Mouse (Mus musculus) MEL (cell line): ENCODE data around the gene Chrdl2. TPM values are rescaled to one million over a fixed set of nuclear protein-coding genes. Genes with fewer than 3 reads are reported as not detected.

Experiments
- DNase-seq: peaks from one replicate; pipeline ENCODE4 v3.0.0; 2011; ENCODE audit warnings: low read depth, low spot score
- H3K27ac ChIP-seq: 2 replicates; pipeline ENCODE4 v1.5.1; 2012; ENCODE audit warnings: low read depth, mild to moderate bottlenecking, control low read depth, low read length, moderate library complexity; ENCODE audit not compliant: control insufficient read depth
- H3K27me3 ChIP-seq, 2 experiments: fragments of 150-350 bp in 1 of 2; sonication (generic) in 1 of 2; 2 replicates each; pipeline ENCODE4 v1.6.1; 2012; ENCODE audit warnings: low read length in 2 of 2, mild to moderate bottlenecking in 2 of 2, improper control_type of control experiment in 1 of 2, moderate library complexity in 1 of 2; ENCODE audit not compliant: insufficient read depth in 2 of 2, control insufficient read depth in 1 of 2
- H3K36me3 ChIP-seq, 2 experiments: 2 replicates each; pipeline ENCODE4 v1.6.1; 2012 to 2014; ENCODE audit warnings: low read length in 2 of 2, improper control_type of control experiment in 1 of 2, inconsistent platforms in 1 of 2, mild to moderate bottlenecking in 1 of 2; ENCODE audit not compliant: insufficient read depth in 2 of 2, control insufficient read depth in 1 of 2
- H3K4me1 ChIP-seq, 2 experiments: fragments of 150-350 bp in 1 of 2; sonication (generic) in 1 of 2; 2 replicates each; pipeline ENCODE4 v1.6.1; 2012; ENCODE audit warnings: low read length in 2 of 2, improper control_type of control experiment in 1 of 2, mild to moderate bottlenecking in 1 of 2; ENCODE audit not compliant: insufficient read depth in 2 of 2, control insufficient read depth in 1 of 2
- H3K4me3 ChIP-seq, 2 experiments: fragments of 150-350 bp in 1 of 2; sonication (generic) in 1 of 2; 2 replicates each; pipeline ENCODE4 v1.5.1; 2012; ENCODE audit warnings: low read depth in 2 of 2, low read length in 2 of 2, mild to moderate bottlenecking in 2 of 2, moderate library complexity in 2 of 2, control low read depth in 1 of 2, improper control_type of control experiment in 1 of 2; ENCODE audit not compliant: control insufficient read depth in 1 of 2, insufficient read depth in 1 of 2
- H3K79me2 ChIP-seq: 2 replicates; pipeline ENCODE4 v1.6.1; 2012; ENCODE audit warnings: mild to moderate bottlenecking, low read length, moderate library complexity; ENCODE audit not compliant: control insufficient read depth, poor library complexity, insufficient read depth
- H3K9ac ChIP-seq: 2 replicates; pipeline ENCODE4 v1.6.1; 2012; ENCODE audit warnings: low read depth, mild to moderate bottlenecking, control low read depth, low read length, moderate library complexity; ENCODE audit not compliant: control insufficient read depth, poor library complexity, severe bottlenecking
- H3K9me3 ChIP-seq: fragments of 150-350 bp; sonication (generic); replicated peaks from 2 replicates; pipeline ENCODE4 v1.6.1; 2012; ENCODE audit warnings: mild to moderate bottlenecking, low read length, improper control_type of control experiment, moderate library complexity; ENCODE audit not compliant: insufficient read depth
- BHLHE40 ChIP-seq: IDR thresholded peaks from 2 replicates; pipeline ENCODE4 v1.6.1; 2012; ENCODE audit warnings: low read depth, mild to moderate bottlenecking, inconsistent platforms, low read length, improper control_type of control experiment, borderline replicate concordance
- CHD1 ChIP-seq: IDR thresholded peaks from 2 replicates; pipeline ENCODE4 v1.6.1; 2012; ENCODE audit warnings: low read depth, mild to moderate bottlenecking, inconsistent platforms, low read length, improper control_type of control experiment
- CHD2 ChIP-seq: IDR thresholded peaks from 2 replicates; pipeline ENCODE4 v1.6.1; 2011; ENCODE audit warnings: low read length, improper control_type of control experiment
- CTCF ChIP-seq, 3 experiments: IDR thresholded peaks in 2 of 3; conservative IDR thresholded peaks in 1 of 3; 2 replicates each; pipeline ENCODE4 v1.5.1; 2011 to 2012; ENCODE audit warnings: low read length in 3 of 3, low read depth in 2 of 3, mild to moderate bottlenecking in 2 of 3, improper control_type of control experiment in 1 of 3, inconsistent platforms in 1 of 3, mixed read lengths in 1 of 3, moderate library complexity in 1 of 3; ENCODE audit not compliant: control insufficient read depth in 1 of 3, insufficient read depth in 1 of 3, poor library complexity in 1 of 3, severe bottlenecking in 1 of 3
- E2F4 ChIP-seq: IDR thresholded peaks from 2 replicates; pipeline ENCODE4 v1.6.1; 2011; ENCODE audit warnings: low read depth, low read length, improper control_type of control experiment, borderline replicate concordance
- ELF1 ChIP-seq: IDR thresholded peaks from 2 replicates; pipeline ENCODE4 v1.6.1; 2014; ENCODE audit warnings: low read depth, mild to moderate bottlenecking, inconsistent platforms, low read length, improper control_type of control experiment, moderate library complexity
- EP300 ChIP-seq, 2 experiments: IDR thresholded peaks; 2 replicates each; pipeline ENCODE4 v1.6.1; 2011; ENCODE audit warnings: improper control_type of control experiment in 2 of 2, low read length in 2 of 2, low read depth in 1 of 2, mild to moderate bottlenecking in 1 of 2
- ETS1 ChIP-seq: IDR thresholded peaks from 2 replicates; pipeline ENCODE4 v1.6.1; 2012; ENCODE audit warnings: low read depth, mild to moderate bottlenecking, inconsistent platforms, low read length, improper control_type of control experiment, moderate library complexity
- GABPA ChIP-seq: IDR thresholded peaks from 2 replicates; pipeline ENCODE4 v1.6.1; 2012; ENCODE audit warnings: low read depth, mild to moderate bottlenecking, inconsistent platforms, low read length, improper control_type of control experiment, moderate library complexity
- HCFC1 ChIP-seq: IDR thresholded peaks from 2 replicates; pipeline ENCODE4 v1.6.1; 2012; ENCODE audit warnings: low read depth, mild to moderate bottlenecking, inconsistent platforms, low read length, improper control_type of control experiment, moderate library complexity
- JUND ChIP-seq: IDR thresholded peaks from 2 replicates; pipeline ENCODE4 v1.6.1; 2011; ENCODE audit warnings: low read depth, mild to moderate bottlenecking, improper control_type of control experiment, low read length
- KAT2A ChIP-seq: conservative IDR thresholded peaks from 2 replicates; pipeline ENCODE4 v1.6.1; 2012; ENCODE audit warnings: low read depth, low read length, improper control_type of control experiment, inconsistent platforms
- MAFK ChIP-seq: IDR thresholded peaks from 2 replicates; pipeline ENCODE4 v1.6.1; 2011; ENCODE audit warnings: low read depth, mild to moderate bottlenecking, low read length, improper control_type of control experiment, borderline replicate concordance
- MAX ChIP-seq: IDR thresholded peaks from 2 replicates; pipeline ENCODE4 v1.6.1; 2011; ENCODE audit warnings: low read length, improper control_type of control experiment
- MAZ ChIP-seq: IDR thresholded peaks from 2 replicates; pipeline ENCODE4 v1.6.1; 2012; ENCODE audit warnings: low read depth, mild to moderate bottlenecking, inconsistent platforms, low read length, improper control_type of control experiment
- MXI1 ChIP-seq: IDR thresholded peaks from 2 replicates; pipeline ENCODE4 v1.6.1; 2011; ENCODE audit warnings: mild to moderate bottlenecking, low read depth, low read length, improper control_type of control experiment
- MYB ChIP-seq: IDR thresholded peaks from 2 replicates; pipeline ENCODE4 v1.6.1; 2011; ENCODE audit warnings: mild to moderate bottlenecking, low read depth, low read length, improper control_type of control experiment
- MYC ChIP-seq: IDR thresholded peaks from 2 replicates; pipeline ENCODE4 v1.6.1; 2011; ENCODE audit warnings: low read depth, mild to moderate bottlenecking, low read length, improper control_type of control experiment, moderate library complexity
- NELFE ChIP-seq: IDR thresholded peaks from 2 replicates; pipeline ENCODE4 v1.6.1; 2011; ENCODE audit warnings: low read depth, low read length, improper control_type of control experiment
- NRF1 ChIP-seq: IDR thresholded peaks from 2 replicates; pipeline ENCODE4 v1.6.1; 2014; ENCODE audit warnings: low read depth, mild to moderate bottlenecking, inconsistent platforms, low read length, improper control_type of control experiment, moderate library complexity; ENCODE audit not compliant: poor library complexity, insufficient read depth, severe bottlenecking
- POLR2A ChIP-seq, 2 experiments: IDR thresholded peaks; 2 replicates each; pipeline ENCODE4 v1.6.1; 2011 to 2012; ENCODE audit warnings: low read length in 2 of 2, mild to moderate bottlenecking in 2 of 2, control low read depth in 1 of 2, improper control_type of control experiment in 1 of 2, low read depth in 1 of 2, moderate library complexity in 1 of 2; ENCODE audit not compliant: control insufficient read depth in 1 of 2, insufficient read depth in 1 of 2, poor library complexity in 1 of 2
- POLR2AphosphoS2 ChIP-seq: IDR thresholded peaks from 2 replicates; pipeline ENCODE4 v1.6.1; 2011; ENCODE audit warnings: low read length, improper control_type of control experiment
- RAD21 ChIP-seq: IDR thresholded peaks from 2 replicates; pipeline ENCODE4 v1.6.1; 2011; ENCODE audit warnings: mild to moderate bottlenecking, low read depth, low read length, improper control_type of control experiment
- RCOR1 ChIP-seq: IDR thresholded peaks from 2 replicates; pipeline ENCODE4 v1.6.1; 2012; ENCODE audit warnings: low read depth, mild to moderate bottlenecking, inconsistent platforms, low read length, improper control_type of control experiment
- SIN3A ChIP-seq: IDR thresholded peaks from 2 replicates; pipeline ENCODE4 v1.6.1; 2012; ENCODE audit warnings: low read length, improper control_type of control experiment, inconsistent platforms
- SMC3 ChIP-seq: IDR thresholded peaks from 2 replicates; pipeline ENCODE4 v1.6.1; 2011; ENCODE audit warnings: low read depth, low read length, improper control_type of control experiment
- TBP ChIP-seq: IDR thresholded peaks from 2 replicates; pipeline ENCODE4 v1.8.0; 2011; ENCODE audit warnings: low read depth, low read length, improper control_type of control experiment
- TCF12 ChIP-seq: IDR thresholded peaks from 2 replicates; pipeline ENCODE4 v1.6.1; 2014; ENCODE audit warnings: low read depth, mild to moderate bottlenecking, inconsistent platforms, low read length, improper control_type of control experiment, moderate library complexity
- UBTF ChIP-seq: IDR thresholded peaks from 2 replicates; pipeline ENCODE4 v1.6.1; 2012; ENCODE audit warnings: low read depth, mild to moderate bottlenecking, inconsistent platforms, low read length, improper control_type of control experiment, moderate library complexity, borderline replicate concordance; ENCODE audit not compliant: insufficient read depth
- USF1 ChIP-seq: IDR thresholded peaks from 2 replicates; pipeline ENCODE4 v1.6.1; 2014; ENCODE audit warnings: low read depth, mild to moderate bottlenecking, inconsistent platforms, low read length, improper control_type of control experiment, moderate library complexity
- USF2 ChIP-seq, 2 experiments: IDR thresholded peaks; 2 replicates each; pipeline ENCODE4 v1.6.1; 2011 to 2012; ENCODE audit warnings: improper control_type of control experiment in 2 of 2, low read length in 2 of 2, borderline replicate concordance in 1 of 2, inconsistent platforms in 1 of 2, low read depth in 1 of 2, mild to moderate bottlenecking in 1 of 2; ENCODE audit not compliant: insufficient read depth in 1 of 2
- ZC3H11A ChIP-seq: IDR thresholded peaks from 2 replicates; pipeline ENCODE4 v1.6.1; 2012; ENCODE audit warnings: low read depth, mild to moderate bottlenecking, inconsistent platforms, low read length, improper control_type of control experiment
- ZKSCAN1 ChIP-seq: IDR thresholded peaks from 2 replicates; pipeline ENCODE4 v1.6.1; 2012; ENCODE audit warnings: low read depth, mild to moderate bottlenecking, inconsistent platforms, low read length, improper control_type of control experiment, moderate library complexity
- ZMIZ1 ChIP-seq: IDR thresholded peaks from 2 replicates; pipeline ENCODE4 v1.6.1; 2012; ENCODE audit warnings: low read depth, mild to moderate bottlenecking, inconsistent platforms, low read length, improper control_type of control experiment, moderate library complexity
- ZNF384 ChIP-seq: IDR thresholded peaks from 2 replicates; pipeline ENCODE4 v1.6.1; 2012; ENCODE audit warnings: low read depth, mild to moderate bottlenecking, inconsistent platforms, low read length, improper control_type of control experiment
- polyA plus RNA-seq, 2 experiments: library from polyadenylated mRNA; stranded (reverse) in 1 of 2; unstranded in 1 of 2; fragments of >175 nt in 1 of 2; fragments of >200 nt in 1 of 2; gene quantifications; 2 replicates each; pipeline versions ENCODE4 v1.2.1 to v1.2.4; 2012; ENCODE audit warnings: low replicate concordance in 2 of 2, low read depth in 1 of 2; ENCODE audit not compliant: insufficient read length in 2 of 2, insufficient read depth in 1 of 2, missing spikeins in 1 of 2
- total RNA-seq: library from RNA; depleted of rRNA; stranded (reverse); fragments of 300-350 nt; gene quantifications from 2 replicates; pipeline ENCODE4 v1.2.3, GENCODE M21; 2012

Chrdl2 gene
- total and polyA plus RNA-seq, 3 experiments = 0.08 TPM; not detected in 2

- peaks cover 0 to 10% of the 10 kb centered on the region in 2 experiments; a peak in 2 of 4 replicates for H3K36me3 ChIP-seq
- H3K27me3 ChIP-seq = no peaks in the 10 kb centered on the region
- H3K27ac ChIP-seq = peak overlapping the region; percentile 90
- H3K79me2 ChIP-seq = no peaks in the 10 kb centered on the region; the same call in 1 of the 2 replicates
- peaks cover 5 to 27% of the 10 kb centered on the region in 2 experiments for H3K4me1 ChIP-seq
- H3K9ac ChIP-seq = peak overlapping the region; percentile 70
- H3K4me3 ChIP-seq = peak overlapping the region; percentile 66 to 74
- peak; percentile 97 for DNase-seq
- no peaks in the 10 kb centered on the region for H3K9me3 ChIP-seq
- TF ChIP-seq JUND (0 out of 2 replicates have a peak, but pooled peaks have one; percentile 42), TBP (peak; percentile 89), ZNF384 (no peak), MXI1 (peak; percentile 58; the same call in 1 of the 2 replicates), POLR2AphosphoS2 (no peak), CHD1 (no peak), GABPA (no peak), SIN3A (peak; percentile 84), SMC3 (peak; percentile 44; the same call in 1 of the 2 replicates), CHD2 (no peak), ZMIZ1 (no peak), ZC3H11A (no peak), MAFK (no peak), USF1 (no peak), EP300 (IDR thresholded peaks at IDR 0.05; ENCODE audit: low read depth in 1 of 2, low read length in 2 of 2) (peak in 1 of 2 experiments; percentile 7; a peak in 1 of 4 replicates), NRF1 (peak; percentile 88), MYB (no peak), CTCF (IDR thresholded peaks at IDR 0.05 in 2 of 3, conservative IDR thresholded peaks at IDR 0.05 in 1 of 3; ENCODE audit: control insufficient read depth in 1 of 3, insufficient read depth in 1 of 3, low read depth in 2 of 3, low read length in 3 of 3, poor library complexity in 1 of 3, severe bottlenecking in 1 of 3) (peak; percentile 50 to 75 (median 55)), KAT2A (no peak), TCF12 (0 out of 2 replicates have a peak, but pooled peaks have one; percentile 29), RCOR1 (no peak), HCFC1 (0 out of 2 replicates have a peak, but pooled peaks have one; percentile 37), MYC (peak; percentile 81), NELFE (peak; percentile 54), ETS1 (peak; percentile 12; the same call in 1 of the 2 replicates), ELF1 (peak; percentile 90), ZKSCAN1 (no peak), MAZ (peak; percentile 65), MAX (peak; percentile 62; the same call in 1 of the 2 replicates), BHLHE40 (no peak), RAD21 (no peak), UBTF (no peak), USF2 (IDR thresholded peaks at IDR 0.05; ENCODE audit: borderline replicate concordance in 1 of 2, insufficient read depth in 1 of 2, low read depth in 1 of 2, low read length in 2 of 2) (no peak), E2F4 (no peak), POLR2A (IDR thresholded peaks at IDR 0.05; ENCODE audit: control insufficient read depth in 1 of 2, insufficient read depth in 1 of 2, low read depth in 1 of 2, low read length in 2 of 2, poor library complexity in 1 of 2) (peak in 1 of 2 experiments; percentile 69; a peak in 2 of 4 replicates)
Measured at GRCm38 (mm10) chr7:99989844-99990760, 15.9 kb upstream of the Chrdl2 start.
